Mouse (Mus musculus): ENCODE measurements around the gene Pycr2. TPM values are rescaled to one million over a fixed set of nuclear protein-coding genes. Genes with fewer than 3 reads are reported as not detected.
A peak's percentile ranks its signal among the peaks of the same experiment; 100 is the strongest.

Pycr2 gene
- polyA plus RNA-seq, 1 experiment from 2014 or later = 98.4 TPM

GRCm38 (mm10) chr1:180943896-180944295 lies 39.8 kb downstream of the Pycr2 start:
- no peak for ATAC-seq (ENCODE audit: low FRiP score, low read depth)
- Histone ChIP-seq H3K4me1 (peaks cover 33% of the 10 kb centered on the region), H3K36me3 (no peaks in the 10 kb centered on the region), H3K27ac (replicated peaks) (no peak overlapping the region), H3K9me3 (no peaks in the 10 kb centered on the region), H3K4me2 (replicated peaks) (no peak overlapping the region), H3K9ac (replicated peaks) (no peak overlapping the region), H3K27me3 (peaks cover 56% of the 10 kb centered on the region), H3K4me3 (no peak overlapping the region)
- WGBS = 68% methylated on average over 1 of the region's 1 CpGs

- 79% methylated on average over 4 of the region's 4 CpGs for WGBS
- peaks cover 33% of the 10 kb centered on the region for H3K4me1 ChIP-seq
- H3K9me3 ChIP-seq = no peaks in the 10 kb centered on the region
- no peak overlapping the region for H3K4me3 ChIP-seq
- H3K4me2 ChIP-seq (replicated peaks) = no peak overlapping the region
- H3K36me3 ChIP-seq = no peaks in the 10 kb centered on the region
- peaks cover 56% of the 10 kb centered on the region for H3K27me3 ChIP-seq
- ATAC-seq (ENCODE audit: low FRiP score, low read depth) = no peak
- H3K9ac ChIP-seq (replicated peaks) = no peak overlapping the region
- H3K27ac ChIP-seq (replicated peaks) = no peak overlapping the region
Observed at GRCm38 (mm10) chr1:180944553-180944952, 40.5 kb downstream of the Pycr2 start.

- ATAC-seq (ENCODE audit: low FRiP score, low read depth) = no peak
- 36% methylated on average over 20 of the region's 20 CpGs for WGBS
- Histone ChIP-seq H3K4me2 (replicated peaks) (peak overlapping the region; percentile 6; the same call in 1 of the 2 replicates), H3K27me3 (peaks cover 51% of the 10 kb centered on the region), H3K9ac (replicated peaks) (no peak overlapping the region), H3K36me3 (no peaks in the 10 kb centered on the region), H3K4me3 (no peak overlapping the region), H3K27ac (replicated peaks) (0 out of 2 replicates have a peak overlapping the region, but pooled peaks have one; percentile 10), H3K9me3 (no peaks in the 10 kb centered on the region), H3K4me1 (peaks cover 33% of the 10 kb centered on the region)
Observed at GRCm38 (mm10) chr1:180945001-180945980, 41.2 kb downstream of the Pycr2 start.

GRCm38 (mm10) chr1:180946448-180946847 lies 42.4 kb downstream of the Pycr2 start:
- no peaks in the 10 kb centered on the region for H3K9me3 ChIP-seq
- no peaks in the 10 kb centered on the region for H3K36me3 ChIP-seq
- no peak overlapping the region for H3K27ac ChIP-seq (replicated peaks)
- peaks cover 28% of the 10 kb centered on the region for H3K4me1 ChIP-seq
- 91% methylated on average over 6 of the region's 6 CpGs for WGBS
- no peak overlapping the region for H3K4me3 ChIP-seq
- H3K9ac ChIP-seq (replicated peaks) = no peak overlapping the region
- ATAC-seq (ENCODE audit: low FRiP score, low read depth) = no peak
- H3K27me3 ChIP-seq = peaks cover 40% of the 10 kb centered on the region
- no peak overlapping the region for H3K4me2 ChIP-seq (replicated peaks)

GRCm38 (mm10) chr1:180952085-180952746 lies 48.1 kb downstream of the Pycr2 start:
- Histone ChIP-seq H3K27ac (replicated peaks) (no peak overlapping the region), H3K36me3 (no peaks in the 10 kb centered on the region), H3K4me2 (replicated peaks) (no peak overlapping the region), H3K27me3 (no peaks in the 10 kb centered on the region), H3K9ac (replicated peaks) (no peak overlapping the region), H3K4me1 (no peaks in the 10 kb centered on the region), H3K9me3 (no peaks in the 10 kb centered on the region), H3K4me3 (no peak overlapping the region)
- WGBS = 92% methylated on average over 6 of the region's 6 CpGs
- ATAC-seq (ENCODE audit: low FRiP score, low read depth) = no peak

- 90% methylated on average over 5 of the region's 5 CpGs for WGBS
- no peak overlapping the region for H3K27ac ChIP-seq (replicated peaks)
- no peak for ATAC-seq (ENCODE audit: low FRiP score, low read depth)
Observed at GRCm38 (mm10) chr1:180952808-180953207, 48.7 kb downstream of the Pycr2 start.

GRCm38 (mm10) chr1:180956401-180956800 lies 52.3 kb downstream of the Pycr2 start:
- Histone ChIP-seq H3K27ac (replicated peaks) (no peak overlapping the region), H3K4me1 (no peaks in the 10 kb centered on the region), H3K4me3 (no peak overlapping the region), H3K4me2 (replicated peaks) (no peak overlapping the region), H3K27me3 (no peaks in the 10 kb centered on the region), H3K9ac (replicated peaks) (no peak overlapping the region), H3K9me3 (no peaks in the 10 kb centered on the region), H3K36me3 (no peaks in the 10 kb centered on the region)
- WGBS = 93% methylated on average over 8 of the region's 8 CpGs
- no peak for ATAC-seq (ENCODE audit: low FRiP score, low read depth)

More at GRCm38 (mm10) chr1:180952808-180953207, 48.7 kb downstream of the Pycr2 start:
- no peak overlapping the region for H3K4me2 ChIP-seq (replicated peaks)
- H3K4me1 ChIP-seq = no peaks in the 10 kb centered on the region
- H3K27me3 ChIP-seq = no peaks in the 10 kb centered on the region
- no peaks in the 10 kb centered on the region for H3K36me3 ChIP-seq
- no peak overlapping the region for H3K4me3 ChIP-seq
- H3K9ac ChIP-seq (replicated peaks) = no peak overlapping the region
- no peaks in the 10 kb centered on the region for H3K9me3 ChIP-seq

GRCm38 (mm10) chr1:180956973-180957381 lies 52.9 kb downstream of the Pycr2 start:
- Histone ChIP-seq H3K36me3 (no peaks in the 10 kb centered on the region), H3K9ac (replicated peaks) (no peak overlapping the region), H3K4me1 (no peaks in the 10 kb centered on the region), H3K4me3 (no peak overlapping the region), H3K27ac (replicated peaks) (no peak overlapping the region), H3K4me2 (replicated peaks) (no peak overlapping the region), H3K9me3 (no peaks in the 10 kb centered on the region), H3K27me3 (no peaks in the 10 kb centered on the region)
- 89% methylated on average over 8 of the region's 8 CpGs for WGBS
- ATAC-seq (ENCODE audit: low FRiP score, low read depth) = no peak

Other genes with a start within 250 kb of the Pycr2 start
- gene Mixl1, start 207.3 kb upstream of the Pycr2 start, polyA plus RNA-seq (2016; fragmentation: Nextera tagmentation; extraction: Ambion mirVana) = 0.08 TPM in 1 of 2 replicates, not detected in the other
- 27.4 and 29.3 TPM in 2 replicates for gene Acbd3, start 178.2 kb upstream of the Pycr2 start, polyA plus RNA-seq (2016; fragmentation: Nextera tagmentation; extraction: Ambion mirVana)
- gene H3f3a, start 90.3 kb upstream of the Pycr2 start, polyA plus RNA-seq (2016; fragmentation: Nextera tagmentation; extraction: Ambion mirVana) = 3,369 and 3,552 TPM in 2 replicates
- gene Sde2, start 53.2 kb upstream of the Pycr2 start, polyA plus RNA-seq (2016; fragmentation: Nextera tagmentation; extraction: Ambion mirVana) = 36.3 and 36.7 TPM in 2 replicates
- not detected in 2 replicates for gene Lefty2, start 11.2 kb upstream of the Pycr2 start, polyA plus RNA-seq (2016; fragmentation: Nextera tagmentation; extraction: Ambion mirVana)
- 0.56 and 1.6 TPM in 2 replicates for gene Lefty1, start 30.7 kb downstream of the Pycr2 start, polyA plus RNA-seq (2016; fragmentation: Nextera tagmentation; extraction: Ambion mirVana)
- gene Tmem63a, start 38.1 kb downstream of the Pycr2 start, polyA plus RNA-seq (2016; fragmentation: Nextera tagmentation; extraction: Ambion mirVana) = 2.9 TPM in 2 replicates
- gene Ephx1, start 116.6 kb downstream of the Pycr2 start, polyA plus RNA-seq (2016; fragmentation: Nextera tagmentation; extraction: Ambion mirVana) = 0.94 and 1.1 TPM in 2 replicates
- 0.12 TPM in 1 of 2 replicates, not detected in the other for gene 9130409I23Rik, start 146.9 kb downstream of the Pycr2 start, polyA plus RNA-seq (2016; fragmentation: Nextera tagmentation; extraction: Ambion mirVana)
- 43.3 and 46.9 TPM in 2 replicates for gene Nvl, start 239.9 kb downstream of the Pycr2 start, polyA plus RNA-seq (2016; fragmentation: Nextera tagmentation; extraction: Ambion mirVana)
- 78.7 and 85.2 TPM in 2 replicates for gene Cnih4, start 240.4 kb downstream of the Pycr2 start, polyA plus RNA-seq (2016; fragmentation: Nextera tagmentation; extraction: Ambion mirVana)